Mouse (Mus musculus): ENCODE measurements around the gene Fam53b.

Fam53b gene

GRCm38 (mm10) chr7:132739829-132740228 lies 73.9 kb downstream of the Fam53b start:
- DNase-seq (ENCODE audit: low read depth, low spot score), result no peak

- DNase-seq (ENCODE audit: low read depth, low spot score), result no peak
Observed at GRCm38 (mm10) chr7:132738844-132739243, 74.8 kb downstream of the Fam53b start.

DNA sequence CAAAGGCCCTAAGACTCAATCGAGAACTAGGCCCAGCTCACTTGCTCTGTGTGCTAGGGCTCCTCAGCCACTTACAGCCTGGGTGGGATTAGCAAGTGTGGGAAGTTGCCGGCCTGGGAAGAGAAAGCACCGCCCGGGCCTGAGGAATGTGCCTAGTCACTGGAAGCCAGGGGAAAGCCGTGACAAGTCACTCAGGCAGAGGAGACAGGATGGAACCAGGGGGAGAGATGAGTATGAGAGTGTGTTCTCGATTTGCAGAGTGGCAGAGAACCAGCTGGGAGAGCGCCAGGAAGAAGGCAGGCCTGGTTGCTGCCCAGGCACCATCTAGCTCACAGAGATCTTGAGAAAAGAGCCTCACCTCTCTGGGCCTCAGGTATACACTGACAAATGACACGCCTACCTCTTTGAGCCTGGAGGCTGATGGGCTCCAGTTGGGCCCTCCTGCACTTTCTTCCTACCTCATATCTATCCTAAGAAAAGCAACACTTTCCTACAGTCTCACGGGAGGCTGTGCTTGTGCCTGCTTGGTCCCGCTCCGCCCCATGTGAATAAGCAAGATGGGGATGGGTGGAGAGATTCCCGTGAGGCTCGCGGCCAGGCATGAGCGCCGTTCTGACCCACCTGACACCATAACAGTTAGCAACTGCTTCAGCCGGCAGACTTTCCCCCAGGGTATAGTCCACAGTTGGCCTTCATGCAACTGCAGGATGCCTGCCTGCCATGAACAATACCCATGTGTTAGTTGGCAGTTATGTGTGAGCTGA lies 77.4 kb downstream of the Fam53b start:
- DNase-seq (ENCODE audit: low read depth, low spot score), result peak; percentile 93

DNA sequence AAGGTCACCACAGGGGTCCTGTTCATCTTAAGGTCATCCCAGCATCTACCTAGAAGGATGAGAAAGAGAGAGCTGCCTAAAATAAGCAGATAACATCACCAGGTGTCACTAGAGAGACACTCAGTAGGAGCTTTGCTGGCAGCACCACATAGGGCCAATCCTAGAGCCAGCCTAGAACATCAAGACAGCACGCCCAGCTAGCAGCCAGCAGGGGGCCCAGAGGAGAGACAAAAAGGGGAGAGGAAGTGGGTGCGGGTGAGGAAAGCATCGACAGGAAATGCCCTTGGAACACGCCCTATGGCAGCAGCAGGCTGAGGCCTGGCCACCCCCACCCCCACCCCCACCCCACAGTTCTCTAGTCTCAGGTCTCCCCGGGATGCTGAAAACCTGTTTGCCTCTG lies 78.5 kb downstream of the Fam53b start:
- DNase-seq (ENCODE audit: low read depth, low spot score), result peak; percentile 97

DNA sequence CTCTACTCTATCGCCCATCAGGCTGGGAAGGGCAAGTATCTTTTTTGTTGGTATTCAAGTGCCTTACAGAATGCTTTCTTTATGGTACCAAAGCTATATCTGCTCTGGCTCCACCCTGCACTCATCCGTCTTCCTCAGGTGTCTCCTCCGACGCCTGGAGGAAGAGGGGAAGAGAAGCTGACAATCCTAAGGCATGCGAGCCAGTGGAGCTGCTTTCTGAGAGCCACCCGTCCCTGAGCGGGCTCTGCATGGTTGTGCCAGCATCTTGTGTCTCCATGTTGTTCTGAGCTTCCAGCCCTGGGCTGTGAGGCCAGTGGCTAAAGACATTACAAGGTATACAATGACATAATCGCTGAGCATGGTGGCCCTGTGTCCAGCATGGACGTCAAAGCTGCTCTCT lies 79.5 kb downstream of the Fam53b start:
- no peak for DNase-seq (ENCODE audit: low read depth, low spot score)

- no peak for DNase-seq (ENCODE audit: low read depth, low spot score)
Observed at GRCm38 (mm10) chr7:132733521-132733920, 80.2 kb downstream of the Fam53b start.

DNA sequence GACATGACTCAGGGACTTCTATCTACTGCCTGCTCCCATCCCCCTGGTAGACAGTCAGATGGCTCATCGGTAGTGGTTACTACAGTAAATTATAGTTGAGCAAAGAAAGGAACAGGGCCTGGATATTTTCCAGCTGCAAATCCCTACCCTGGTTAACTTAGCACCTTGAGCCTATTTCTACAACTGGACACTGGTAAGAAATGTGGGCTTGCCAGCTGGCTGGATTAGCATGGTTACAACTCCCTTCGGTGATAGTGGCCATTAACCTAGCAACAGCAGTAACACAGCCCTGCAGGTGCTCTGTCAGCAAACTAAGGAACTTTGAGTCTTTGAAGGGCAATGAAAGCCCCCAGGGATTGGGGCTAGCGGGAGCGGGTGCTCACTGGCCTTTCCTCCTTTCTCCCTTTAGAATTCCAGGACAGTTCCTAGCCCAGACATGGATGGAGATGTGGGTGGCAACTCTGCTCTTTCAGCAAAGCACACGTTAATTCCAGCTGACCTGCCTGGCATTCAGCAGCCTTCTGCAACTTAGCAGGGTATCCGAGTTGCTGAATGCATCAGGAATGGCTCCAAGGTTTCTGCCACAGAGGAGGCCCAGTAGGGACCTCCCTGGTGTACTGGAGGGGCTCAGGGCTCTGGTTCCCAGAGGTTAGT lies 81.4 kb downstream of the Fam53b start:
- no peak for DNase-seq (ENCODE audit: low read depth, low spot score)

DNA sequence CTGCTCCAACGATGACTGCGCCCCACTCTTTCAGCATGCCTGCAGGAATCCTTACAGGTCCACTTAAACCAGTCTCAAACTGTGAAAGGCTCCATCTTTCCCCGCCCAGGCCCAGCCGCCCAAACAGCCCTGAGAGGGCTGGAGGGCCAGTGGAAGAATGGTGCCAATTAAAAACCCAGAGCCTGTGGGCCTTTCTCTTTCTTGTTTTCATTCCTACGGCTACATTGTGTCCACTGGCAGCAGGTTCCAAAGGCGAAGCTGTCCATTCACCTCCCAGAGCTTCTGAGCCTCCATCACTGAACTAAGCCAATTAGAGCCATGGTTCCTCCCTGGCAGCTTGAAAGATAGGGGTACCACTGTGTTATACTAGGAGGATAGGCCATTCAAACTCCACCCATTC lies 82.1 kb downstream of the Fam53b start:
- DNase-seq (ENCODE audit: low read depth, low spot score), result no peak

GRCm38 (mm10) chr7:132730510-132730909 lies 83.2 kb downstream of the Fam53b start:
- no peak for DNase-seq (ENCODE audit: low read depth, low spot score)

DNA sequence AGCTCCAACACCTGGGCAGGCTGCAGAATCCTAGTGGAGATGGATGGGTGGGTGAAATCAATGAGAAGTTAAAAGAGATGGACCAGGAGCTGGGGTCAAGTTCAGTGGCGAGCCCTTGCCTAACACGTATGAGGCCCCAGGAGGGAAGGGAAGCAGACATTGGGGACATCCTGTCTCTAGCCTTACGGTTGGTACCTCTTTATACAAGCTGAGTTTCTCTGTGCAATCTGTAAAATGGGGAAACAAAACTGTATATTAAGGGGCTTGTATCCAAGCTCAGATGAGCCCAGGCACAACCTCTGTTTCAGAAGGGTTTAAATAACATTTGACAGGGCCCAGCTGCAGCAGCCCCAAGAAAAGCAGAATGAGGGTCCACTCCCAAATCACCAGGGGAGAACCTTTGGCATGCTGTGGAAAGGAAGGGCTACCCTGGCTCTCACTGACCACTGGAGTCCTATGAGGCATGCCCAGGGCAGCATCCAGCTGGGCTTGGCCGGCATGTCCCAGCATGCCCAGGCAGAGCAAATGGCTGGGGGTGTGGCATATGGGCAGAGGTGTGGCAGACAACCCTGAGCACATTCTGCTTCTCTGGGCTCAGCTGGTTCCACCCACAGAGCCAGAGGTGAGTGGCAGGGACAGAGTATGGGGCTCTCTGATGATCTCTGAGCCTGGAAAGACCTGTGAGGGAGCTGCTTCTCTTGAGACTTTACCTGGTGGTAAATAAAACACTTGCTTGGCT lies 84.4 kb downstream of the Fam53b start:
- DNase-seq (ENCODE audit: low read depth, low spot score), result no peak

- no peak for DNase-seq (ENCODE audit: low read depth, low spot score)
Observed at GRCm38 (mm10) chr7:132726106-132726861, 87.4 kb downstream of the Fam53b start.

DNA sequence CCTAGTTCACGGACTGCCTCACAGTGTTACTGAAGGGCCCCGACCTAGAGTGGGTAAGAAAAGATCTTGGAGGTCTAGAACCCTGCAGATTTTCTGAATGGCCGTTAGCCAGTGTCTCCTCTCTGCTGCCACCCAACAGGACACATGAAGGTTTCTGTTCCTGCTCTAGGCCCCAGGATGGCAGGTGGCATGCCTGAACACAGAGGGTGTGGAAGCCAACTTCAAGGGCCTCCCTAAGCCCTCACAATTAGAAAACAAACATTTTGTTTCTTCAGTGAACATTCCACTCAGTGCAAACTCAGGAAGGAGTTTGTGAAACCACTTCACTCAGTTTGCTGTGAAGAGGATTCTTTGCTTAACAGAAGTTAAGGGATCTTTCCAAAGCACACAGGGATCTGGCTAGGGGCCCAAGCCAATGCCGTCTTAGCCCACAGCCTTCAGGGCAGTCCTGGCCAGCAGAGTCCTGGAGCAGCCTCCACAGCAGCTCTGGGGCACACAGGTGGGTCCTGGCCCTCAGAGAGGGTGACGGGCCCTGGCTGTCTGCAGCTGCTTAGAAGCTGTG lies 89.1 kb downstream of the Fam53b start:
- no peak for DNase-seq (ENCODE audit: low read depth, low spot score)

- DNase-seq (ENCODE audit: low read depth, low spot score), result peak; percentile 60
Observed at GRCm38 (mm10) chr7:132723906-132724305, 89.8 kb downstream of the Fam53b start.

DNA sequence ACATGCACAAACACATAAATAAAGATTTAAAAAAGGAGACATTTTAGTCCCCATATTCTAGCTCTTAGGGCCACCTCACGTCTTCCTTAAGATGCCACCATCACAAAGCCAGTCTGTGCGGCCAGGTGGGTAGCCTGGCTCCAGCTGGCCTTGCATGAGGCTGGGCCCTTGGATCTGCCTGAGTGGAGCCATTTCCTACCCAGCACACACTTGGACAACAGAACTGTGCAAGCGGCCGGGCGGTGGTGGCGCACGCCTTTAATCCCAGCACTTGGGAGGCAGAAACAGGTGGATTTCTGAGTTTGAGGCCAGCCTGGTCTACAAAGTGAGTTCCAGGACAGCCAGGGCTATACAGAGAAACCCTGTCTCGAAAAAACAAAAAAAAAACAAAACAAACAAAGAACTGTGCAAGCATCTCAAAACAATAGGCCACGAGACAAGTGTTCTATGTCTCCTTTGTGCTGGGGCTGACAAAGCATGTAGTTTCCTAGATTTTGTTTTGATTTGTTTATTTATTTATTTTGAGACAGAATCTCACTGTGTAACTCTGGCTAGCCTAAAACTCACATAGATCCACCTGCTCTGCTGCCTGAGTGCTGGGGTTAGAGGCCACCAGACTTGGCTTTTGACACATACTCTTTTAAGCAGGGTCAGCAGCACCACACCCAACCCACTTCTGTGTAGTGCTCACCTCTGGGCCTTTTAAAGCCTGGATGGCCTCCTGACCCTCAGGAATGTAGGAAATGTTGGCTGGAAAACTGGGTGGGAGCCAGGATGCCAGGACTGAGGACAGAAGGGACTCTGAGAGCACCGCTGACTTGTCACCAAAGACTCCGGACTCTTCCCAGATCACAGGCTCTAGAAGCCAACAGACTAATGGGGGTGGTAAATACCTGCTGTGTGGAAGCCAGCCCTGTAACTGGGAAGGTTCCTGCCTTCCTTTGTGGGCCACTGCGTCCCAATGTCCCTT lies 91.0 kb downstream of the Fam53b start:
- DNase-seq (ENCODE audit: low read depth, low spot score), result no peak

GRCm38 (mm10) chr7:132720562-132720961 lies 93.1 kb downstream of the Fam53b start:
- no peak for DNase-seq (ENCODE audit: low read depth, low spot score)

- no peak for DNase-seq (ENCODE audit: low read depth, low spot score)
Observed at GRCm38 (mm10) chr7:132719570-132719969, 94.1 kb downstream of the Fam53b start.

DNA sequence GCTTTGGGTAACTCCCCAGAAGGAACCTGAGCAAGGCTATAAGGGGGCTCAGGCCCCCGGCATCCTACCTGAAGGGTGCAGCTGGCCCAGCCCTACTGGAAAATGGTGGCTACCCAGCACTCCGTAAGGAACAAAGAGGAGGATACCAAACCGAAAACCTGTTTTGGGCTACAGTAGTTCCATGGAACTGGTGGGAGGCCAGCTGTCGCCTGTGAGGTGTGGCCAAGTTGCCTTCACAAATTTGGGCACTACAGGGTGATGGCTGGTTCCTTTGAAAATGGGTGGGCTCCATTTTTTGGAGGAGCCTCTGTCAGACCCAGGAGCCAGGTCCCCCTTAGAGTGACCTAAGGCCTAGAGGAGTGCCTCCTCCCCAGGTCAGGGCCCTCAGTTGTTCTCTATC lies 98.4 kb downstream of the Fam53b start:
- DNase-seq (ENCODE audit: low read depth, low spot score), result no peak

- no peak for DNase-seq (ENCODE audit: low read depth, low spot score)
Observed at GRCm38 (mm10) chr7:132714236-132714923, 99.3 kb downstream of the Fam53b start.

DNA sequence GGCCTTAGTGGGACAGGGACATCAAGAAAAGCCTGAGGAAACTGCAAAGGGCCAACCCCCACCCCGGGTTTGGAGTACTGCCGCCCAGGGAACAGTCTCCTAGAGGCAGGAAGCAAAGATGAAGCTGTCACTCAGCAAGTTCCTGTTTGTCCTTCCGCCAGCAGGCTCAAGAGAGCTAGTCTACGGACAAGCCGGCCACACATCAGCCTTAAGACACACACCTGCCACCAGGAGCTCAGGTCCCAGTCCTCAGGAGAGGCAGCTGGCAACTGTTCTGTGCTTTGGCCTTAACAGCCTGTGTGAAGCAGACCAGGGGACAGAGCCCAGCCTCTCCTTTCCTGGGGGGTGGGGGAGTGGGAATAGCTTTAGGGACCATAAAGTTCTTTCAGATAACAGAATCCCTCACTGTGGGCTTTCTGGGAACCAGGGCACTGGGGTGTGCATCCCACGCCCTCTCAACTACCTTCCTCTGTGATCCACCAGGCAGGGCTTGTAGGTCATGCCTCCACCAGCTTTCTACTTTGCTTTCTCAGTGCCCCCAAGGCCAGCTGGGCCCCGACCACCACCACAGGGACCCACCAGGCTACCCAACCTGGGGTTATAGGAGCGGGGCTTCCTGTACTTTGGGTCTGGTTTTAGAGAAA lies 100.1 kb downstream of the Fam53b start:
- no peak for DNase-seq (ENCODE audit: low read depth, low spot score)
